Mouse (Mus musculus): ENCODE results near the gene Slc48a1. TPM values are rescaled to one million over a fixed set of nuclear protein-coding genes. Genes with fewer than 3 reads are reported as not detected.

Slc48a1 gene
- polyA plus RNA-seq, 1 experiment, result not detected

- Histone ChIP-seq H3K4me3 (ENCODE audit: insufficient read depth, low read depth, low read length) (no peak overlapping the region), H3K4me1 (ENCODE audit: control insufficient read depth, insufficient read depth, low read length) (peaks cover 37% of the 10 kb centered on the region), H3K27ac (ENCODE audit: insufficient read depth, low read depth, low read length) (no peak overlapping the region; the same call in 1 of the 2 replicates)
- WGBS, result 65% methylated on average over 4 of the region's 4 CpGs
- TF ChIP-seq CTCF (IDR thresholded peaks at IDR 0.05; ENCODE audit: insufficient read depth, low read depth, low read length), result no peak
- TF ChIP-seq POLR2A (IDR thresholded peaks at IDR 0.05; ENCODE audit: insufficient read depth, low read depth, low read length), result no peak
Observed at GRCm38 (mm10) chr15:97742600-97742999, 35.7 kb upstream of the Slc48a1 start.

- TF ChIP-seq POLR2A (IDR thresholded peaks at IDR 0.05; ENCODE audit: insufficient read depth, low read depth, low read length) (no peak), CTCF (IDR thresholded peaks at IDR 0.05; ENCODE audit: insufficient read depth, low read depth, low read length) (no peak)
- WGBS, result 89% methylated on average over 5 of the region's 5 CpGs
- Histone ChIP-seq H3K4me1 (ENCODE audit: control insufficient read depth, insufficient read depth, low read length) (peaks cover 37% of the 10 kb centered on the region), H3K27ac (ENCODE audit: insufficient read depth, low read depth, low read length) (no peak overlapping the region), H3K4me3 (ENCODE audit: insufficient read depth, low read depth, low read length) (no peak overlapping the region)
Observed at GRCm38 (mm10) chr15:97743210-97743609, 35.1 kb upstream of the Slc48a1 start.

GRCm38 (mm10) chr15:97743961-97744525, 34.3 kb upstream of the Slc48a1 start:
- Histone ChIP-seq H3K4me3 (ENCODE audit: insufficient read depth, low read depth, low read length) (no peak overlapping the region), H3K27ac (ENCODE audit: insufficient read depth, low read depth, low read length) (no peak overlapping the region), H3K4me1 (ENCODE audit: control insufficient read depth, insufficient read depth, low read length) (peaks cover 37% of the 10 kb centered on the region)
- TF ChIP-seq POLR2A (IDR thresholded peaks at IDR 0.05; ENCODE audit: insufficient read depth, low read depth, low read length), result no peak
- no peak for TF ChIP-seq CTCF (IDR thresholded peaks at IDR 0.05; ENCODE audit: insufficient read depth, low read depth, low read length)
- WGBS, result 75% methylated on average over 12 of the region's 12 CpGs

GRCm38 (mm10) chr15:97744930-97745329, 33.4 kb upstream of the Slc48a1 start:
- WGBS, result 41% methylated on average over 10 of the region's 10 CpGs
- Histone ChIP-seq H3K4me3 (ENCODE audit: insufficient read depth, low read depth, low read length) (no peak overlapping the region), H3K4me1 (ENCODE audit: control insufficient read depth, insufficient read depth, low read length) (peaks cover 44% of the 10 kb centered on the region), H3K27ac (ENCODE audit: insufficient read depth, low read depth, low read length) (peak overlapping the region; percentile 47)
- TF ChIP-seq POLR2A (IDR thresholded peaks at IDR 0.05; ENCODE audit: insufficient read depth, low read depth, low read length) (no peak), CTCF (IDR thresholded peaks at IDR 0.05; ENCODE audit: insufficient read depth, low read depth, low read length) (no peak)

GRCm38 (mm10) chr15:97745331-97745730, 33.0 kb upstream of the Slc48a1 start:
- peaks cover 48% of the 10 kb centered on the region for H3K4me1 ChIP-seq (ENCODE audit: control insufficient read depth, insufficient read depth, low read length)
- 39% methylated on average over 10 of the region's 10 CpGs for WGBS
- peak overlapping the region; percentile 47 for H3K27ac ChIP-seq (ENCODE audit: insufficient read depth, low read depth, low read length)
- no peak overlapping the region for H3K4me3 ChIP-seq (ENCODE audit: insufficient read depth, low read depth, low read length)
- TF ChIP-seq CTCF (IDR thresholded peaks at IDR 0.05; ENCODE audit: insufficient read depth, low read depth, low read length), result no peak
- TF ChIP-seq POLR2A (IDR thresholded peaks at IDR 0.05; ENCODE audit: insufficient read depth, low read depth, low read length), result no peak

- H3K4me1 ChIP-seq (ENCODE audit: control insufficient read depth, insufficient read depth, low read length), result peaks cover 49% of the 10 kb centered on the region
- no peak for TF ChIP-seq POLR2A (IDR thresholded peaks at IDR 0.05; ENCODE audit: insufficient read depth, low read depth, low read length)
- no peak for TF ChIP-seq CTCF (IDR thresholded peaks at IDR 0.05; ENCODE audit: insufficient read depth, low read depth, low read length)
- no peak overlapping the region for H3K27ac ChIP-seq (ENCODE audit: insufficient read depth, low read depth, low read length)
- no peak overlapping the region for H3K4me3 ChIP-seq (ENCODE audit: insufficient read depth, low read depth, low read length)
- 88% methylated on average over 10 of the region's 10 CpGs for WGBS
Observed at GRCm38 (mm10) chr15:97746278-97746677, 32.0 kb upstream of the Slc48a1 start.

- 96% methylated on average over 24 of the region's 24 CpGs for WGBS
- Histone ChIP-seq H3K27ac (ENCODE audit: insufficient read depth, low read depth, low read length) (no peak overlapping the region), H3K4me1 (ENCODE audit: control insufficient read depth, insufficient read depth, low read length) (peaks cover 44% of the 10 kb centered on the region), H3K4me3 (ENCODE audit: insufficient read depth, low read depth, low read length) (no peak overlapping the region)
- TF ChIP-seq CTCF (IDR thresholded peaks at IDR 0.05; ENCODE audit: insufficient read depth, low read depth, low read length), result no peak
- no peak for TF ChIP-seq POLR2A (IDR thresholded peaks at IDR 0.05; ENCODE audit: insufficient read depth, low read depth, low read length)
Observed at GRCm38 (mm10) chr15:97746748-97747147, 31.6 kb upstream of the Slc48a1 start.

- TF ChIP-seq CTCF (IDR thresholded peaks at IDR 0.05; ENCODE audit: insufficient read depth, low read depth, low read length), result no peak
- TF ChIP-seq POLR2A (IDR thresholded peaks at IDR 0.05; ENCODE audit: insufficient read depth, low read depth, low read length), result no peak
- no peak overlapping the region for H3K4me3 ChIP-seq (ENCODE audit: insufficient read depth, low read depth, low read length)
- WGBS, result over 99% methylated on average over 4 of the region's 4 CpGs
- H3K4me1 ChIP-seq (ENCODE audit: control insufficient read depth, insufficient read depth, low read length), result peaks cover 38% of the 10 kb centered on the region
- H3K27ac ChIP-seq (ENCODE audit: insufficient read depth, low read depth, low read length), result no peak overlapping the region
Observed at GRCm38 (mm10) chr15:97747486-97747885, 30.8 kb upstream of the Slc48a1 start.

- WGBS, result 72% methylated on average over 10 of the region's 10 CpGs
- Histone ChIP-seq H3K4me1 (ENCODE audit: control insufficient read depth, insufficient read depth, low read length) (peaks cover 35% of the 10 kb centered on the region), H3K27ac (ENCODE audit: insufficient read depth, low read depth, low read length) (no peak overlapping the region), H3K4me3 (ENCODE audit: insufficient read depth, low read depth, low read length) (no peak overlapping the region)
- no peak for TF ChIP-seq CTCF (IDR thresholded peaks at IDR 0.05; ENCODE audit: insufficient read depth, low read depth, low read length)
- no peak for TF ChIP-seq POLR2A (IDR thresholded peaks at IDR 0.05; ENCODE audit: insufficient read depth, low read depth, low read length)
Observed at GRCm38 (mm10) chr15:97748309-97748708, 30.0 kb upstream of the Slc48a1 start.
